Mouse (Mus musculus): Measurements from ENCODE around the gene Paf1. TPM values are rescaled to one million over a fixed set of nuclear protein-coding genes. Genes with fewer than 3 reads are reported as not detected.

Paf1 gene
- polyA plus RNA-seq, 1 experiment from 2014 or later, result 89.0 TPM

DNA sequence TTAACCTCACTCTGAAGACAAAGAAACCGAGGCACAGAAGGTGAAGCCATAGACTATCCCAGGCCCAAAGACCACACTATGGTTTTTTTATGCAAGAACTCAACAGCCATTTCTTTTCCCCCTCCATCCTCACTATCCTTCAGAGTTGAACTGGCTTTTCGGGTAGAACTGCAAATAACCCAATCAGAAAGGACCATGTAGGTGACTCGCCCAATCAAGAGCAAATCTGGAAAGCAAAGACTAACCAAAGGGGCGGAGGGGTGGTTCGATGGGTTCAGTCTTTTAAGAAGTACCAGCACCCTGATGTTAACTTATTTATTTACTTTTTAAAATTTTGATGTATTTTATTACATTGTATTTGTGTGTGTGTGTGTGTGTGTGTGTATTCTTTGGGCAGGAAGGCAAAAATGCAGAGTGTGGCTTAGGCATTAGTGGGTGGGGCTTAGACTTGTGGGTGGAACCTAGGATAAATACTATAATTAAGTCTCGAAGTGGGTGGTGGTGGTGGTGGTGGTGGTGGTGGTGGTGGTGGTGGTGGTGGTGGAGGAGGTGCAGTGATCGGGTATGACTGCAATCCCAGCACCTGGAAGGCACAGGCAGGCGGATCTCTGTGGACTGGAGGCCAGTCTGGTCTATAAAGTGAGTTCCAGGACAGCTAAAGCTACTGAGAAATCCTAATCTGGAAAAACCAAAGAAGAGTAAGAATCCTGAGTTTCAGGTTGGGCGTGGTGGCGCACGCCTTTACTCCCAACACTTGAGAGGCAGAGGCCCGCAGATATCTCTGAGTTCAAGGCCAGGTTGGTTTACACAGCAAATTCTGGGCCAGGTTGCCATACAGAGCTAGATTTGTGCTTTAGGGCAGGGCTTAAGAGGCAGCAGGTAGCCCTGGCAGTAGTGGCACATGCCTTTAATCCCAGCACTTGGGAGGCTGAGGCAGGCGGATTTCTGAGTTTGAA lies 55.4 kb downstream of the Paf1 start:
- DNase-seq (ENCODE audit: low spot score), result no peak
- Histone ChIP-seq H3K9me3 (no peaks in the 10 kb centered on the region), H3K4me3 (no peak overlapping the region), H3K27ac (replicated peaks) (no peak overlapping the region), H3K27me3 (replicated peaks; ENCODE audit: low read depth, poor library complexity, severe bottlenecking) (peaks cover 25% of the 10 kb centered on the region), H3K4me1 (peaks cover 19% of the 10 kb centered on the region), H3K36me3 (replicated peaks) (no peaks in the 10 kb centered on the region)
- WGBS, result 63% methylated on average over 13 of the region's 13 CpGs

Other genes with a start within 250 kb of the Paf1 start
- 171 and 181 TPM in 2 replicates for gene Fbl, start 223.2 kb upstream of the Paf1 start, polyA plus RNA-seq (2016; fragmentation: Nextera tagmentation; extraction: Ambion mirVana)
- gene Dyrk1b, start 213.5 kb upstream of the Paf1 start, polyA plus RNA-seq (2016; fragmentation: Nextera tagmentation; extraction: Ambion mirVana), result 16.6 TPM in 2 replicates
- 2.0 and 2.7 TPM in 2 replicates for gene Eid2, start 125.1 kb upstream of the Paf1 start, polyA plus RNA-seq (2016; fragmentation: Nextera tagmentation; extraction: Ambion mirVana)
- gene Eid2b, start 115.2 kb upstream of the Paf1 start, polyA plus RNA-seq (2016; fragmentation: Nextera tagmentation; extraction: Ambion mirVana), result 9.3 and 9.7 TPM in 2 replicates
- 0.18 and 0.49 TPM in 2 replicates for gene Selenov, start 101.8 kb upstream of the Paf1 start, polyA plus RNA-seq (2016; fragmentation: Nextera tagmentation; extraction: Ambion mirVana)
- 7.3 and 13.9 TPM in 2 replicates for gene Dll3, start 90.7 kb upstream of the Paf1 start, polyA plus RNA-seq (2016; fragmentation: Nextera tagmentation; extraction: Ambion mirVana)
- 215 and 243 TPM in 2 replicates for gene Timm50, start 80.9 kb upstream of the Paf1 start, polyA plus RNA-seq (2016; fragmentation: Nextera tagmentation; extraction: Ambion mirVana)
- 122 and 124 TPM in 2 replicates for gene Supt5, start 54.2 kb upstream of the Paf1 start, polyA plus RNA-seq (2016; fragmentation: Nextera tagmentation; extraction: Ambion mirVana)
- 1,023 and 1,043 TPM in 2 replicates for gene Rps16, start 42.3 kb upstream of the Paf1 start, polyA plus RNA-seq (2016; fragmentation: Nextera tagmentation; extraction: Ambion mirVana)
- 93.4 and 101 TPM in 2 replicates for gene Plekhg2, start 20.4 kb upstream of the Paf1 start, polyA plus RNA-seq (2016; fragmentation: Nextera tagmentation; extraction: Ambion mirVana)
- gene Zfp36, start 12.7 kb upstream of the Paf1 start, polyA plus RNA-seq (2016; fragmentation: Nextera tagmentation; extraction: Ambion mirVana), result 5.6 and 5.7 TPM in 2 replicates
- gene Med29, start 243 bp upstream of the Paf1 start, polyA plus RNA-seq (2016; fragmentation: Nextera tagmentation; extraction: Ambion mirVana), result 61.9 and 62.6 TPM in 2 replicates
- 6.9 and 7.1 TPM in 2 replicates for gene Gmfg, start 44.5 kb downstream of the Paf1 start, polyA plus RNA-seq (2016; fragmentation: Nextera tagmentation; extraction: Ambion mirVana)
- gene Lrfn1, start 59.0 kb downstream of the Paf1 start, polyA plus RNA-seq (2016; fragmentation: Nextera tagmentation; extraction: Ambion mirVana), result 4.9 TPM in 2 replicates
- gene Ifnl2, start 117.5 kb downstream of the Paf1 start, polyA plus RNA-seq (2016; fragmentation: Nextera tagmentation; extraction: Ambion mirVana), result not detected in 2 replicates
- gene Ifnl3, start 129.9 kb downstream of the Paf1 start, polyA plus RNA-seq (2016; fragmentation: Nextera tagmentation; extraction: Ambion mirVana), result not detected in 2 replicates
- gene Sycn, start 147.9 kb downstream of the Paf1 start, polyA plus RNA-seq (2016; fragmentation: Nextera tagmentation; extraction: Ambion mirVana), result not detected in 2 replicates
- 0.10 TPM in 1 of 2 replicates, not detected in the other for gene Nccrp1, start 154.3 kb downstream of the Paf1 start, polyA plus RNA-seq (2016; fragmentation: Nextera tagmentation; extraction: Ambion mirVana)
- 36.0 and 38.9 TPM in 2 replicates for gene Samd4b, start 205.2 kb downstream of the Paf1 start, polyA plus RNA-seq (2016; fragmentation: Nextera tagmentation; extraction: Ambion mirVana)
- 70.1 and 75.8 TPM in 2 replicates for gene Pak4, start 205.2 kb downstream of the Paf1 start, polyA plus RNA-seq (2016; fragmentation: Nextera tagmentation; extraction: Ambion mirVana)
- not detected in 2 replicates for gene Acp7, start 238.4 kb downstream of the Paf1 start, polyA plus RNA-seq (2016; fragmentation: Nextera tagmentation; extraction: Ambion mirVana)